Mouse (Mus musculus) splenic B cell, adult 2 months (primary cell): Measurements from ENCODE around the gene Lefty1.
A peak's percentile ranks its signal among the peaks of the same experiment; 100 is the strongest.

Experiments
- DNase-seq: peaks from one replicate; pipeline ENCODE4 v3.0.0-alpha.2; 2011; ENCODE audit warnings: low read depth, low spot score
- H3K27me3 ChIP-seq: 2 replicates; pipeline ENCODE4 v1.6.1; 2012; ENCODE audit warnings: mild to moderate bottlenecking, low read length, moderate library complexity, mixed read lengths; ENCODE audit not compliant: control insufficient read depth, poor library complexity, insufficient read depth, severe bottlenecking
- H3K36me3 ChIP-seq: 2 replicates; pipeline ENCODE4 v1.6.1; 2012; ENCODE audit warnings: mild to moderate bottlenecking, low read length, moderate library complexity, mixed read lengths; ENCODE audit not compliant: control insufficient read depth, poor library complexity, insufficient read depth, severe bottlenecking

Gene Lefty1

GRCm38 (mm10) chr1:180906461-180907147 lies 28.2 kb upstream of the Lefty1 start:
- H3K27me3 ChIP-seq, result no peaks in the 10 kb centered on the region
- no peak for DNase-seq
- H3K36me3 ChIP-seq, result peaks cover 5% of the 10 kb centered on the region

GRCm38 (mm10) chr1:180911138-180911537 lies 23.7 kb upstream of the Lefty1 start:
- Histone ChIP-seq H3K27me3 (no peaks in the 10 kb centered on the region), H3K36me3 (peaks cover 5% of the 10 kb centered on the region)
- no peak for DNase-seq

GRCm38 (mm10) chr1:180911653-180912287 lies 23.1 kb upstream of the Lefty1 start:
- no peaks in the 10 kb centered on the region for H3K27me3 ChIP-seq
- peak; percentile 32 for DNase-seq
- peaks cover 4% of the 10 kb centered on the region; the same call in 1 of the 2 replicates for H3K36me3 ChIP-seq

GRCm38 (mm10) chr1:180912792-180913191 lies 22.0 kb upstream of the Lefty1 start:
- H3K27me3 ChIP-seq, result no peaks in the 10 kb centered on the region
- no peaks in the 10 kb centered on the region for H3K36me3 ChIP-seq
- peak; percentile 26 for DNase-seq

- no peaks in the 10 kb centered on the region for H3K27me3 ChIP-seq
- H3K36me3 ChIP-seq, result no peaks in the 10 kb centered on the region
- no peak for DNase-seq
These were observed 21.0 kb upstream of the Lefty1 start for GRCm38 (mm10) chr1:180913797-180914196.

GRCm38 (mm10) chr1:180916425-180916824 lies 18.4 kb upstream of the Lefty1 start:
- no peaks in the 10 kb centered on the region for H3K36me3 ChIP-seq
- peak; percentile 42 for DNase-seq

GRCm38 (mm10) chr1:180917053-180917452 lies 17.8 kb upstream of the Lefty1 start:
- H3K27me3 ChIP-seq, result no peaks in the 10 kb centered on the region
- no peak for DNase-seq
- H3K36me3 ChIP-seq, result no peaks in the 10 kb centered on the region

More at GRCm38 (mm10) chr1:180916425-180916824, 18.4 kb upstream of the Lefty1 start:
- no peaks in the 10 kb centered on the region for H3K27me3 ChIP-seq

- Histone ChIP-seq H3K27me3 (no peaks in the 10 kb centered on the region), H3K36me3 (no peaks in the 10 kb centered on the region)
- DNase-seq, result peak; percentile 61
These were observed 15.1 kb upstream of the Lefty1 start for GRCm38 (mm10) chr1:180919686-180920085.

- Histone ChIP-seq H3K36me3 (no peaks in the 10 kb centered on the region), H3K27me3 (no peaks in the 10 kb centered on the region)
- DNase-seq, result peak; percentile 90
These were observed 12.4 kb upstream of the Lefty1 start for GRCm38 (mm10) chr1:180922273-180923048.

- Histone ChIP-seq H3K36me3 (no peaks in the 10 kb centered on the region), H3K27me3 (no peaks in the 10 kb centered on the region)
- DNase-seq, result no peak
These were observed 10.1 kb upstream of the Lefty1 start for GRCm38 (mm10) chr1:180924737-180925136.

GRCm38 (mm10) chr1:180926286-180926685 lies 8.5 kb upstream of the Lefty1 start:
- H3K36me3 ChIP-seq, result no peaks in the 10 kb centered on the region
- H3K27me3 ChIP-seq, result no peaks in the 10 kb centered on the region
- peak; percentile 68 for DNase-seq

- DNase-seq, result no peak
- Histone ChIP-seq H3K36me3 (no peaks in the 10 kb centered on the region), H3K27me3 (no peaks in the 10 kb centered on the region)
These were observed 5.2 kb upstream of the Lefty1 start for GRCm38 (mm10) chr1:180929599-180929998.

- H3K27me3 ChIP-seq, result no peaks in the 10 kb centered on the region
- H3K36me3 ChIP-seq, result no peaks in the 10 kb centered on the region
- DNase-seq, result no peak
These were observed 3.7 kb upstream of the Lefty1 start for GRCm38 (mm10) chr1:180931106-180931505.

- no peaks in the 10 kb centered on the region for H3K36me3 ChIP-seq
- DNase-seq, result no peak
- no peaks in the 10 kb centered on the region for H3K27me3 ChIP-seq
These were observed 1.2 kb upstream of the Lefty1 start for GRCm38 (mm10) chr1:180933659-180934058.
